Mouse (Mus musculus): ENCODE data around the gene Slc18b1. TPM values are rescaled to one million over a fixed set of nuclear protein-coding genes. Genes with fewer than 3 reads are reported as not detected.

The Slc18b1 gene
- 1.2 and 1.5 TPM in 2 replicates for polyA plus RNA-seq (2015; fragmentation: Nextera tagmentation; extraction: Ambion mirVana)

- no peaks in the 10 kb centered on the region for H3K9me3 ChIP-seq (ENCODE audit: low read length)
- no peak for TF ChIP-seq CTCF (IDR thresholded peaks at IDR 0.05; ENCODE audit: low read depth)
- no peak for TF ChIP-seq EP300 (IDR thresholded peaks at IDR 0.05; ENCODE audit: low read depth)
- H3K4me3 ChIP-seq (ENCODE audit: low read depth, low read length) = peak within 1 kb of the TSS; percentile 64
- peak; percentile 43; the same call in 1 of the 2 replicates for ATAC-seq
- peak within 1 kb of the TSS; percentile 90 for H3K4me2 ChIP-seq (ENCODE audit: low read depth, low read length)
- H3K4me1 ChIP-seq (ENCODE audit: insufficient read depth) = peaks cover 10% of the 10 kb centered on the region
- peak within 1 kb of the TSS; percentile 44 for H3K27ac ChIP-seq (ENCODE audit: low read depth)
- 0 out of 2 replicates have a peak, but pooled peaks cover 3% of the 10 kb centered on the region for H3K27me3 ChIP-seq (ENCODE audit: insufficient read depth, low read length)
- DNase-seq = peak; percentile 41
- peak within 1 kb of the TSS; percentile 79 for H3K9ac ChIP-seq (replicated peaks)
- no peaks in the 10 kb centered on the region for H3K36me3 ChIP-seq (replicated peaks; ENCODE audit: insufficient read depth, low read length)
- WGBS (ENCODE audit: insufficient replicate concordance) = 8% methylated on average over 43 of the region's 43 CpGs
These were observed at the start of gene Slc18b1 for GRCm38 (mm10) chr10:23796551-23797503. Gene Slc18b1, plus strand, starts transcription at chr10:23796986.

DNA sequence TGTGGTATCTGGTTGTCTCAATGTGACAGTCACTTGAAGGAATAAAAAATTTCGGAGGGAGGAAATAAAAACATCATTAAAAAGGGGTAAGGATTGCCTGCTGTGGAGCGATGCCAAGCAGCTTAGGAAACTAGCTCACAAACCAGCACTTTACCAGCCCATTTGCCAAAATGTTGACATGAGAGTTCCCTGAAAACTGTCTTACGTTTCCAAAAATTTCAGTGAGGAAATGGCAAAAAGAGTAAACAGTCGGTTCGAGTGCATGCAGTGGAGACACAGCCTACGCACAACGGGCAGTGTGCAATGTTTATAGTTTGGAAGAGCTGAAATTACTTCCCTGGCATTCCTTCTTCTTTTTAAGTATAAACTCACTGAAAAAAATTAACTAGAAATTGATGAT lies 42.6 kb upstream of the Slc18b1 start:
- Histone ChIP-seq H3K27ac (ENCODE audit: low read depth) (no peak overlapping the region), H3K9ac (replicated peaks) (no peak overlapping the region), H3K4me2 (ENCODE audit: low read depth, low read length) (no peak overlapping the region), H3K4me1 (ENCODE audit: insufficient read depth) (no peaks in the 10 kb centered on the region), H3K9me3 (ENCODE audit: low read length) (no peaks in the 10 kb centered on the region), H3K36me3 (replicated peaks; ENCODE audit: insufficient read depth, low read length) (no peaks in the 10 kb centered on the region), H3K4me3 (ENCODE audit: low read depth, low read length) (no peak overlapping the region), H3K27me3 (ENCODE audit: insufficient read depth, low read length) (no peaks in the 10 kb centered on the region)
- ATAC-seq (no peak), DNase-seq (no peak)
- TF ChIP-seq EP300 (IDR thresholded peaks at IDR 0.05; ENCODE audit: low read depth) = no peak
- no peak for TF ChIP-seq CTCF (IDR thresholded peaks at IDR 0.05; ENCODE audit: low read depth)
- WGBS (ENCODE audit: insufficient replicate concordance) = 76% methylated on average over 7 of the region's 7 CpGs

DNA sequence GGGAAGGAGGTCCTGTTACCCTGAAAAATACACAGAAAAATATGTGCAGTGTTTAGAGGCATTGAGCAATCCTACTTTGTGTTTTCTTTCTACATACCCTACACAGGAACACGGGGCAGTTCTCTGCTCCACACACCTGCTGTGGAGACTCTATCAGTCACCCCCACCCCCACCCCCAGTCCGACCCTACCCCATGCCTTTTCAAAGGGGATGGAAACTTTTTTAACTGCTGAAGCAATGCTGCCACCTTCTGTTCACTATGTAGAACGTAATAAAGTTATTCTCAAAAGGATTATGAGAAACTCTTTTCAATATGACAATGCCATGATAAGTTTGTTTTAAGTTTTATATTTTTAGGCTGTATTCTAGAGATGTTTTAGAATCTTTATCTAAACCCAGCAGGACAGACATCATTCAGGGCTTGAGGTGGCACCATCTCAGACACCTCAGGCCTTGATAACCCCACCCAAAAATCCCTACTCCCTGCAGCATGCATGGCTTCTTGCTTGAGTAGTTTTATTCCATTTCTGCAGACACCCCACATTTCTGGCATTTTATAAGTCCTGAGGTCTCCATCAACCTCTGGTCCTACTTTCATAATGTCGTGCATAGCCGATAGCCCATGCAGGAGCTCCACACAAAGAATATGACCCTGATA lies 19.4 kb upstream of the Slc18b1 start:
- ATAC-seq (no peak), DNase-seq (no peak)
- TF ChIP-seq EP300 (IDR thresholded peaks at IDR 0.05; ENCODE audit: low read depth) = no peak
- TF ChIP-seq CTCF (IDR thresholded peaks at IDR 0.05; ENCODE audit: low read depth) = peak; percentile 48
- 35% methylated on average over 5 of the region's 5 CpGs for WGBS (ENCODE audit: insufficient replicate concordance)
- no peaks in the 10 kb centered on the region for H3K9me3 ChIP-seq (ENCODE audit: low read length)
- no peak overlapping the region for H3K27ac ChIP-seq (ENCODE audit: low read depth)
- H3K4me3 ChIP-seq (ENCODE audit: low read depth, low read length) = no peak overlapping the region
- no peaks in the 10 kb centered on the region for H3K27me3 ChIP-seq (ENCODE audit: insufficient read depth, low read length)
- H3K36me3 ChIP-seq (replicated peaks; ENCODE audit: insufficient read depth, low read length) = no peaks in the 10 kb centered on the region
- no peaks in the 10 kb centered on the region for H3K4me1 ChIP-seq (ENCODE audit: insufficient read depth)
- no peak overlapping the region for H3K9ac ChIP-seq (replicated peaks)
- H3K4me2 ChIP-seq (ENCODE audit: low read depth, low read length) = no peak overlapping the region

- Histone ChIP-seq H3K36me3 (replicated peaks; ENCODE audit: insufficient read depth, low read length) (peaks cover 27% of the 10 kb centered on the region), H3K9ac (replicated peaks) (no peak overlapping the region), H3K27ac (ENCODE audit: low read depth) (no peak overlapping the region), H3K4me2 (ENCODE audit: low read depth, low read length) (no peak overlapping the region), H3K4me1 (ENCODE audit: insufficient read depth) (peaks cover 3% of the 10 kb centered on the region), H3K4me3 (ENCODE audit: low read depth, low read length) (no peak overlapping the region), H3K27me3 (ENCODE audit: insufficient read depth, low read length) (no peaks in the 10 kb centered on the region), H3K9me3 (ENCODE audit: low read length) (no peaks in the 10 kb centered on the region)
- TF ChIP-seq CTCF (IDR thresholded peaks at IDR 0.05; ENCODE audit: low read depth) (no peak), EP300 (IDR thresholded peaks at IDR 0.05; ENCODE audit: low read depth) (no peak)
- DNase-seq (no peak), ATAC-seq (peak; percentile 48; the same call in 1 of the 2 replicates)
- WGBS (ENCODE audit: insufficient replicate concordance) = 69% methylated on average over 6 of the region's 6 CpGs
These were observed 16.1 kb upstream of the Slc18b1 start for GRCm38 (mm10) chr10:23780539-23781275.

- H3K4me2 ChIP-seq (ENCODE audit: low read depth, low read length) = no peak overlapping the region
- ATAC-seq (no peak), DNase-seq (no peak)
- no peak overlapping the region for H3K4me3 ChIP-seq (ENCODE audit: low read depth, low read length)
- H3K27ac ChIP-seq (ENCODE audit: low read depth) = no peak overlapping the region
- WGBS (ENCODE audit: insufficient replicate concordance) = 64% methylated on average over 11 of the region's 11 CpGs
- H3K36me3 ChIP-seq (replicated peaks; ENCODE audit: insufficient read depth, low read length) = peaks cover 32% of the 10 kb centered on the region
- no peak overlapping the region for H3K9ac ChIP-seq (replicated peaks)
- H3K4me1 ChIP-seq (ENCODE audit: insufficient read depth) = peaks cover 10% of the 10 kb centered on the region
- TF ChIP-seq CTCF (IDR thresholded peaks at IDR 0.05; ENCODE audit: low read depth) = no peak
- no peak for TF ChIP-seq EP300 (IDR thresholded peaks at IDR 0.05; ENCODE audit: low read depth)
- H3K27me3 ChIP-seq (ENCODE audit: insufficient read depth, low read length) = no peaks in the 10 kb centered on the region
- no peaks in the 10 kb centered on the region for H3K9me3 ChIP-seq (ENCODE audit: low read length)
These were observed 14.7 kb upstream of the Slc18b1 start for GRCm38 (mm10) chr10:23781760-23782735.

Data from liver, postnatal 0 days (tissue).